Mouse (Mus musculus) ES-Bruce4 (cell line): ENCODE data around the gene Gm10518. TPM values are rescaled to one million over a fixed set of nuclear protein-coding genes. Genes with fewer than 3 reads are reported as not detected.
A peak's percentile ranks its signal among the peaks of the same experiment; 100 is the strongest.

ENCODE experiments used
- H3K27ac ChIP-seq: 2 replicates; pipeline ENCODE4 v1.5.1; 2012; ENCODE audit warnings: low read length, inconsistent platforms; ENCODE audit not compliant: insufficient read depth
- H3K27me3 ChIP-seq: 2 replicates; pipeline ENCODE4 v1.6.1; 2012; ENCODE audit warnings: mild to moderate bottlenecking, low read length, inconsistent platforms; ENCODE audit not compliant: control insufficient read depth, poor library complexity, insufficient read depth, severe bottlenecking
- H3K36me3 ChIP-seq: 2 replicates; pipeline ENCODE4 v1.6.1; 2012; ENCODE audit warnings: inconsistent platforms, mild to moderate bottlenecking, low read length, moderate library complexity; ENCODE audit not compliant: control insufficient read depth, poor library complexity, insufficient read depth, severe bottlenecking
- H3K4me1 ChIP-seq: one replicate; pipeline ENCODE4 v1.8.1; 2011; ENCODE audit warnings: low read length; ENCODE audit not compliant: control insufficient read depth, insufficient read depth
- H3K4me3 ChIP-seq: 2 replicates; pipeline ENCODE4 v1.5.1; 2011; ENCODE audit warnings: low read depth, mild to moderate bottlenecking, low read length
- H3K9ac ChIP-seq: 2 replicates; pipeline ENCODE4 v1.6.1; 2012; ENCODE audit warnings: low read depth, mild to moderate bottlenecking, inconsistent platforms; ENCODE audit not compliant: poor library complexity, severe bottlenecking
- H3K9me3 ChIP-seq: replicated peaks from 2 replicates; pipeline ENCODE4 v1.6.1; 2012; ENCODE audit warnings: mild to moderate bottlenecking, low read length, inconsistent platforms; ENCODE audit not compliant: control insufficient read depth, poor library complexity, insufficient read depth, severe bottlenecking
- CTCF ChIP-seq: IDR thresholded peaks from one replicate; pipeline ENCODE4 v1.8.1; 2011; ENCODE audit warnings: low read depth, low read length
- EP300 ChIP-seq: IDR thresholded peaks from 2 replicates; pipeline ENCODE4 v1.6.1; 2011; ENCODE audit warnings: low read depth, low read length; ENCODE audit not compliant: insufficient read depth
- POLR2A ChIP-seq: IDR thresholded peaks from one replicate; pipeline ENCODE4 v1.8.1; 2011; ENCODE audit warnings: low read length; ENCODE audit not compliant: insufficient read depth
- polyA plus RNA-seq: library from polyadenylated mRNA; stranded (reverse); fragments of >200 nt; gene quantifications from 2 replicates; pipeline ENCODE4 v1.2.4, GENCODE M21; 2011; ENCODE audit warnings: low read depth; ENCODE audit not compliant: missing spikeins, insufficient read depth, insufficient read length

The Gm10518 gene
- polyA plus RNA-seq, 1 experiment: not detected

- Histone ChIP-seq H3K9ac (peak overlapping the region; percentile 69), H3K4me1 (no peaks in the 10 kb centered on the region), H3K27me3 (no peaks in the 10 kb centered on the region), H3K27ac (0 out of 2 replicates have a peak overlapping the region, but pooled peaks have one; percentile 19), H3K9me3 (no peaks in the 10 kb centered on the region), H3K4me3 (peak overlapping the region; percentile 47), H3K36me3 (no peaks in the 10 kb centered on the region)
- TF ChIP-seq EP300 (no peak), CTCF (peak; percentile 81), POLR2A (no peak)
Observed at GRCm38 (mm10) chr1:179847759-179848389, 44.7 kb downstream of the Gm10518 start.

DNA sequence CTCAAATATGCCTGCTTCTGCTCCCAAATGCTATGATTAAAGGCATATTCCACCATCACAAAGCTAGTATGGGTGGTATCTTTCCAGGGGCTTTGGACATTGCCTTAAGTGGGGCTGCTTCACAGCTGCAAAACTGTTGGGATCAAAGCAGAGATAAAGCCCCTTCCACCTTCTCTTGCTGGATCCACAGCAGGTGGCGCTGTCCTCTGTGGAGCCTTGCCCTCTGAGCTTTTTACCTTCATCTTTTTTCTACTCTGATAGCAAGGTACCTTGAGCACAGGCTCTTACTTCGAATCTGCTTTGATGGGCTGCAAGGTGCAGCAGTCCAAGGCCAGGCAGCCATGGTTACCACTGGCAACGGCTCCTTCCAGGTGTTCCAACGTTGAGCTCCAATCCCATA is 50.2 kb downstream of the Gm10518 start:
- no peaks in the 10 kb centered on the region for H3K9me3 ChIP-seq
- TF ChIP-seq CTCF (peak; percentile 78), EP300 (no peak)
- no peaks in the 10 kb centered on the region for H3K4me1 ChIP-seq
- H3K27ac ChIP-seq: no peak overlapping the region
- no peaks in the 10 kb centered on the region for H3K27me3 ChIP-seq
- no peaks in the 10 kb centered on the region for H3K36me3 ChIP-seq
- H3K9ac ChIP-seq: no peak overlapping the region
- no peak overlapping the region for H3K4me3 ChIP-seq

Other genes starting within 250 kb of the Gm10518 start
- gene Sccpdh, start 135.2 kb upstream of the Gm10518 start, polyA plus RNA-seq: 44.2 and 48.5 TPM in 2 replicates
- gene Kif28, start 58.1 kb upstream of the Gm10518 start, polyA plus RNA-seq: 0.79 TPM in 1 of 2 replicates, not detected in the other
- 131 and 141 TPM in 2 replicates for gene Ahctf1, start 304 bp downstream of the Gm10518 start, polyA plus RNA-seq
- gene Cdc42bpa, start 157.1 kb downstream of the Gm10518 start, polyA plus RNA-seq: 39.3 and 43.1 TPM in 2 replicates